Mouse (Mus musculus) liver, embryonic 14.5 days (tissue): Measurements from ENCODE around the gene Npff.

ENCODE experiments used
- CTCF ChIP-seq: IDR thresholded peaks from 2 replicates; pipeline ENCODE4 v1.5.1; 2016; ENCODE audit warnings: antibody characterized with exemption, low read depth, control low read depth
- EP300 ChIP-seq: IDR thresholded peaks from 2 replicates; pipeline ENCODE4 v1.6.1; 2016; ENCODE audit warnings: antibody characterized with exemption, low read depth

DNA sequence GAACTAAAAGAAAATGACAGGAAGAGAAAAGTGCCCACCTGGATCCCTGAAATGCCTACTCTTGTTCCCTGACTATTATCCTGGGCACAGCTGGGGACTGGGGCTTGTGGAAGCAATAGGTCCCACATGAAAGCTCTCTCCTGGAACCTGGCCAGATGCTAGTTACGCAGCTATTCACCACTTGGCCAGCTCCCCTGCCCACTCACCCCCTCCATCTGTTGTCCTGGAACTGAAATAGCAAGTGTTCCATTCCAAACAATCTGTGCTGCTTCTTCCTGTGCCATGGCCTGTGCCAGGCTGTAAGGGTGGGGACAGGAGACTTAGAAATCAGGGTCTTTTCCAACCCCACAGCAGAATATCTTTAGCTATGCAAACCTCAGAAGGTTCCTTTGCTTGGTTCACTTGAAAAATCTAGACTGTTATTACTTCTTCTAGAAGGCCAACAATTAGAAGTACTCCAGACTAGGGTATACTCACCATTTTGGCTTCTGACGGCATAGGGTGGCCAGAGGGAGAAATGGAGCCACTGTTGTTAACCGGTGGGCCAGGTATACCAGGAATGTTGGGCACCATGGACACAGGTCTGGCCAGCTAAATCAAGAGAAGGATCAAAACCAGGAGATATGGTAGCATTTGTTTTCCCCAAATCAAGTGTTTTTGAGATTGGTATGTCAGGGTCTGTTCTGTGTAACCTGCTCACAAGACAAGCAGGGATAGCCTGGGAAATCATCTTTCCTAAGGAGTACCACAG lies 22.1 kb upstream of the Npff start:
- no peak for TF ChIP-seq CTCF
- no peak for TF ChIP-seq EP300
